Mouse (Mus musculus) retina, postnatal 1 day (tissue): ENCODE measurements around the gene Slc23a2.

ENCODE experiments used
- DNase-seq: peaks from one replicate; pipeline ENCODE4 v3.0.0-alpha.2; 2012

The Slc23a2 gene

DNA sequence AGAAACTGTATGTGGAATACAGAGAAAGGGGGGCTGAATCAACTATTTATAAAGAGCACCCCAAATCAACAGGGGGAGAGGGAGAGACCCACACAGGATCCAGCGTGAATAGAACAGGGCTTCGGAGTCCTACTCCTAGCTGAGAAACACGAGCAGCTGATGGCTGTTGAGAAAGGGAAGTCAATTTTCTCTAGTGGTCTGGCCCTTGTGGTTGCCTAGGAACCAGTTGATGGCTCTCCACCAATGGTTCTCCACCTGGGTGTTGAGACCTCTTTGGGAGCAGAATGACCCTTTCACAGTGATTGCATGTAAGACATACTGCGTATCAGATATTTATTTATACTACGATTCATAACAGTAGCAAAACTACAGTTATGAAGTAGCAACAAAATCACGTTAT, 49.1 kb downstream of the Slc23a2 start:
- no peak for DNase-seq

DNA sequence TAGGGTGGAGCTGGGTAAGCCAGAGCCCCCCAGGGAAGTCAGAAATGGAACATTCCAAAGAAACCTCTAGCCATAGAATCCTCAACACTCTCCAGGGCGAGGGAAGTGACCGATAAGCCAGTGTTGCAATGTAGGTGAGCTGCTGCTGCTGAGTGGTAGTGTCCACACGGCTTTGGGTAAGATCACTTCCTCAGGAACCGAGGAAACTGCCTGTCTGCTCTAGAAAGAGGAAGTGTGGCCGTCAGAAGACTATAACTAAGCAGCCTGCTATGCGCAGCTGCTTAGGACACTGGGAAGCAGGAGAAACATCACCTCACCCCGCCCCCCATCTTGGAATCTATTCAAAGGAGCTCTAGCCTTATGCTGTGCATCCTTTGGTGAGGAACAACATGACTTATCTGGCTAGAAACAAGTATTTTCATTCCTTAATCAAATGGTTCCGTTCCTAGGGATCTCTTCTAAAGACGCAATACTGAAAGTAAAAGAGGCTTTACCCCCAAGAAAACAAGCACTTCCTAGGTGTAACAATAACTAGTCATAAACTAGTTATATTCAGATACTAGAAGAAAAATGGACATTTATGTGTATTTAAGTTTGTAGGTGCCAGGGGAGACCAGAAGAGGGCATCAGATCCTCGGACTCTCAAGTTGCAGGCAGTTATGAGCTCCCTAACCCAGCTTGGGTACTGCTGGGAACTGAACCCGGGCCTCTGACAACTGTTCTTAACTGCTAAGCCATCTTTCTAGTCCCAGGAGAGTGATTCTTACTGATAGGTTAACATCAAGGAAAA, 50.3 kb downstream of the Slc23a2 start:
- DNase-seq: no peak

DNA sequence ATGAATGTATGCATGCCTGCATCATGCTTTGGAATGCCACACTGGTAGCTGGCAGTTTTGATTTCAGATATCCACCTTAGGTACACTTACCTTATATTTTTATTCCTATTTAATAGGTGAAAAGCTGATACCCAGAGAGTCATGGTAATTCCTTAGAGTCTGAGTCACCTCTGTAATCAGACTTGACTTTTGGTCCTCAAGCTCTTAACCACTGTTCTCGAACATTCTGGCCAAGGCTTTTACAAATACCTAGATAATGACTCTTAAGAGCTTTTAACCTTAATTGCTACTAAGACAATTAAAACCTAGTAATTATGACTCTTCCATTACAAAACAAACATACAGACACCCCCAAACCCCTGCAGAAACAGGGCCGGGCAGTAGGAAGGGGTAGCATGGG, 51.2 kb downstream of the Slc23a2 start:
- DNase-seq: no peak

DNA sequence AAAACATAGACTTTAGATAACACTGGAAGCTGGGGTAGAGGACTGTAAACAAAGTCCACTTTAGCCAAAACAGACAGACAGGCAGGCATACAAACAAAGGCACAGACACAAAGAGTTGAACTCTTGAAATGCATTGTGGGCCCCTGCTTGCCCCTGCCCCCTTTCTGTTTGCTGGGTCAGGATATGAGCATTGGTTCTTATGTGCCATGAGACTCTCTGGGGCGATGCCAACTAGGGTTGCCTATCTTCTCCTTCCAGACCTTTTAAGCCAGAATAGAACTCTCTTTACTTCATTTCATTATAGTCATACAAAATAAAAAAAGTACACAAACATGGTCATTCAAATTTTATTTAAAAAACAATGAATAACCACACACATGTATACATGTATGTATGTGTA, 51.6 kb downstream of the Slc23a2 start:
- no peak for DNase-seq

DNA sequence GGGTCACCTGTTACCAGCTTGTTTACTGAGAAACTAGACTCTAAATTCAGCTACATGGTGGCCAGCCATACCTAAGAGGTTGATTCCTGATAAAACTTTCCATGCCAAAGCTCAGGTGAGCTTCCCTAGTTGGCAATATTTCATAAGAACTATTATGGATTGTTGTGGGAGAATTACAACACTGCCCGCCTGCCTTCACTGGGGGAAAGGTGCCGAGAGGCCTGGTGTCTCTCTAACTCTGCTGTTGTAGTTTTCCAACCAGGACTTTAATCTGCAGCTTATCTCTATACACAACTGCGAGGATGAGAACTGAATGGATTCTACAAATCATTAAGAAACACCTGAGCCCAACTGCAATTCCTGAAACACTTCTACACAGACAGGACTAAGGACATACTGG, 52.2 kb downstream of the Slc23a2 start:
- DNase-seq: no peak

DNA sequence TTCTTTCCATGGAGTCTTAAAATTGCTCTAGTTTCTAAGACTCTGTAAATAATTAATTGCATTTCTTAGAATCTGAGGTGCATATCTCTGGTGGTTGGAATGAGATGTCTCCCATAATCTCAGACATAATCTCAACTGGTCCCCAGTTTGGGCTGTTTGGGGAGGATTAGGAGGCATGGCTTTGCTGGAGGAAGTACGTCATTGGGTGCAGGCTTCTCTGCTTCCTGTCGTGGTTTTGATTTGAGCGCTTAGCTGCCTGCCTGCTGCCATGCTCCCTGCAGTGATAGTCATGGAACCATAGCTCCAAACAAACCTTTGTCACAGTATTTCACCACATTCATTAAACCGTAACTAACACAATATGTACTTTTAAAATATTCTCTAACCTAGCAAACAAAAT, 53.2 kb downstream of the Slc23a2 start:
- no peak for DNase-seq

DNA sequence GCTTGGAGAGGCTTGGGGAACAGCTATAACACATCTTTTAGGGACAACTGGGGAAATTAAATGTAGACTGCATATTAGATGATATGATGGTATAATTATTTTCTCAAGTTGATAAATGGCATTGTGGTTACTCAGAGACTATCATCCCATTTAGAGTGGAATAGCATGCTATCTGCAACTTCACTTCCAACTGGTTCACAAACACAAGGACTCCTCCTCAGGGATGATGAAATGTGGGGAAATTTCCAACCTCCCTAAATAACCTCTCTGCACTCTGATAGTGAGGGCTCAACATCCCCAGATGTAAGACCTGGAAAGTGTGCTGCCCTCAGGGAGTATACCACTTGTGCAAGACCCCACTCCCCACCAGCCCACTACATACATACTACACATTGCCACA, 60.1 kb downstream of the Slc23a2 start:
- DNase-seq: no peak

DNA sequence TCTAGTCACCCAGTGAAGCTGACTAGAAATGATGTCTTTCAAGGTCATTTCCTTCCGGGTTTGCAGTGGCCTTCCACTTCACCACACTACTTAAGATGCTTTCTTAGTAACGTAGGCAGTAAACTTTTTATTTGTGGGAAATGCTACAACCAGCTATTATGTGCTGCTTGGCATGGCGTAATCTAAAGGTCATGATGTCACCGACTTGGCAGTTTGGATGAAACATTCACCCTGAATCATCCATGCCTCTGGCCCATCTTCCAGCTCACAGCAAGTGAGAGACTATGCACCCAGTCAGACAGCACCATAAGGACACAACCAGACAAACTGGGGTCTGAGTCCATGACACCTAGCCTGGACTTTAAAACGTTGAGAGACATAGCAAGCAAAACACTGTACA, 60.5 kb downstream of the Slc23a2 start:
- DNase-seq: no peak

DNA sequence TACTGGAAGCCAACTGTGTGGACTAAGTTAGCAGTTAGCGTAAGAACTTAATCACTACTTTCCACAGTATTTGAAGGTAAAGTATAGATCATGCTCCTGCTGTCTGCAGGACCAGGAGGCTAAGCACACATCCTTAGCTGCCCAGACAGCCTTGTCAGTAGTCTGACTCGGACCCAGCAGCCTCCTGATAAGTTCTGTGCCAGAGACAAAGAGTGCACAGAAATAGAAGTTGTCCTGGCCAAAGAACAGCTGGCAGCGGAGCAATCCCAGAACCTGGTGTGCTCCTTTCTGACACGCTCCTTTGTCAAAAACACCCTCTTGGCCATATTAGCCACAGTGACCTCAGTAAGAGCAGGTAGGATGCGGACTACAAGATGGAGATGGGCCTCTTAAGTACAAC, 65.8 kb downstream of the Slc23a2 start:
- DNase-seq: no peak

DNA sequence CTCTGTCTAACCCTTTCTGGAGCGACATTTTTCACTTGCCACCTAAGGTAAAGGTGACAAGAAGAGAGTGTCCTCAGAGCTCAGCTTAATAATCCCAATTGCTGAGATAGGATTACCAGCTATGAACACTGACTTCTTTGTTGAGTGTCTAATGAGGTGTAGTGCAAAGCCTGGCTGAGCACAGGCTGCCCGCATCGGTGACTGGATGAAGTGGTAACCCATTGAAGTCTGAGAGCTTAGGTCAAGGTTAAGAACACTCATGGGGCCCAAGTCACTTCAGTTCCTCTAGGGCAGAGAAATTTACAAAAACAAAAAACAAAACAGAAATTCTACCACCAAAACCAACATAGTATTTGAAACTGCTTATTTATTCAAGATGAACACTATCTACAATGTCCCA, 71.9 kb downstream of the Slc23a2 start:
- no peak for DNase-seq

DNA sequence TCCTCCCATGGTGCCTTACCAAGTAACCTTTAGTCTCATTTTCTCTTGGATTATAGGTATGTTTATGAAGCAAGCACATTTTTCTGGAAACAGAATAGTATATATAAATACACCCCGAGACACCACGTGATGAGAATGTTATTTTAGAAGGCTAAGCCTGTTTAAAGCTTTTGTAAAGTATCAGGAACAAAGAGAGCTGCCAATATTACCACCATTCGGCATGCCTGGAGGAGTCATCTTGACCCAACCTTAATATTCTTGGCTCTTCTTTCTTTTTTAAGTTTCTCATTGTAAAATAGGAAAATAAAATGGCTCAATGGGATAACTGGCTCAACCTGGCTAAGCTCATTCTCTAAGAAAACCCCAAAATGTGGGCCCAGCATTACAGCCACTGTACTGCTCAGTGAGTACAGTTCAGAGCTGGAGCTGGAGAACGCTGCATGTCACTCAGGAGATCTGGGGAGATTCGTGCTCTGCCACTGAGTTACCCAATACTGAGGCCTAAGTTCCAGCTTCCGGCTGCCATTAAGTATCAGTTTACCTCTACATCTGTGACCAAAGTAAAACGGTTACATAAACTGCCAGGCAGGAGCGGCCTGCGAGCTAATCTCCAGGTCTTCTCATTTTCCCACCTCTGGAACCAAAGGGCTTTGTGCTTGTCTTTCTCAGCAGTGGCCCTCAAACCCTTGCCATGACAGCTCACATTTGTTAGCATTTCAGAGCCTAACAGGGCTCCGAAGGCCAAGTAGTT, 74.7 kb downstream of the Slc23a2 start:
- DNase-seq: no peak

DNA sequence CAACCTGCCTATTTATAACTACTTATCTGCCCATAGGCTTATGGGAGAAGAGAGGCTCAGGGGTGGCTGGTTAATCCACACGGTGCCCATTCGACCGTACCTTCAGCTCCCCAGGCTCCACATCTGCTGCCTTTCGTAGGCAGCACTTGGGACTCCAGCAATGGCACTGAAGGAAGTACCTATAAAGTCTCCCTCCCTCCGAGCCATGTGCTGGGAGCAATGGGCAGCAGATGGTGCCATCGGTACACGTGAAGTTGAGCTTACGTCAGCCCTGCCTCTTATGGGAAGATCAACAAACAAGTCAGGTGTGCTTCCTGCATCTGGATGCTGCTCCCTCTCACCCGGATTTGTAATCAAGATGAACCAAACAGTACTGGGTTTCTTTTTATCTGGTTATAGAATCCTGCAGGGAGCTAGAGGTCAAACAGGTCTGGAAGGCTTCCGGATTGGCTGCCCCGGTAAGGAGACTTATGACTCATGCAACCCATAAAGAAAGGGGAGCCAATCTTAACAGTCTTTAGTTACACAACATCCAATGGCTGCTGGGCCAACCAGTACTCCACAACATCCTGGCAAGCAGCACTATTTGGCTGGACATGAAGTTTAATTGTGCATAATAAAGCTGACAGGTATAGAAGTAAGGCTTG, 80.6 kb downstream of the Slc23a2 start:
- peak; percentile 32 for DNase-seq

DNA sequence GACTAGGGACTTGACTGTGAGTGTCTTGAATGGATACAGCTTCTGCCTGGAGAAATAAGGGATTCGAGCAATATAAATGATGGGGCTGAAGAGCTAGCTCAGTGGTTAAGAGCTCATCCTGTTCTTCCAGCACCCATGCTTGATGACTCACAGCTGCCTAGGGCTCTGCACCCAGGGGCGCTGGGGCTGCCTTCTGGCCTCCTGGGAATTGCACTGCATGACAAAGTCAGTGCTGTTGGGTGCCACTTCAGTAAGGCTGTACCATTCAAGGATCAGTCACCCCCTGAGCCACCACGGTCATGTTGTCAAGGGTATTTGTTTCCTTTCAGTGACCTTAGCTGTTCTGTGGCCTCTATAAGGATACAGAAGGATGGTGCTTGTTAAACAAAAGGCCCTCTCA, 81.1 kb downstream of the Slc23a2 start:
- DNase-seq: no peak

DNA sequence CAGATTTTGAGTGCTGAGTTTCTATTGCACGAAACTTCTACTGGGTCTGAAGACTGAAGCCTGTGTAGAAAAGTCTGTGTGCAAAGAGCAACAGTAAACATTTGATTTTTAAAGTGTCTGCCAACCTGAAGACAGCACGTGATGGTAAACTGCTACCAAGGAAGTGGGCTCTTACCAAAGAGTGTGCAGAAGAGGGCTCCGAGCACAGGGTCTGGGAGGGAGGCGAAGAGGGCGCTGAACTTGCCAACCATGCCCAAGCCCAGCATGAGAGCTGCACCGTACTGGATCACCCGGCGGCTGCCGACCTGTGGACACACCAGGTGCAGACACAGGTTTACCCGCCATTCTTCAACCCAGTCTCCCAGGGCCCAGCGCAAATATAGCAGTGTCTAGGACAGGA, 83.0 kb downstream of the Slc23a2 start:
- no peak for DNase-seq

DNA sequence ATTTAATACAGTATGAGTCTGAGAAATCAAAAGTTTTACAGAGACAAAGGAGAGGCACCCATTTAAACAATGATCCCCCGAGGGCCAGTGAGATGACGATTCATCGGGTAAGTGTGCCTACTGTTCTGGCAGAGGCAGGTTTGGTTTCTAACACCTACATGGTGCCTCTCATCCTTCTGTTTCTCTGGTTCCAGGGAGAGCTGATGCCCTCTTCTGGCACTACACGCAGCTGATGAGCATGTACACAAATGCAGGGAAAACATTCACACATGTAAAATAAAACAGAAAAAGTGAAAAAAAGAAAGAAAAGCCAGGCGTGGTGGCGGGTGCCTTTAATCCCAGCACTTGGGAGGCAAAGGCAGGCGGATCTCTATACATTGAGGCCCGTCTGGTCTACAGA, 85.0 kb downstream of the Slc23a2 start:
- DNase-seq: no peak

DNA sequence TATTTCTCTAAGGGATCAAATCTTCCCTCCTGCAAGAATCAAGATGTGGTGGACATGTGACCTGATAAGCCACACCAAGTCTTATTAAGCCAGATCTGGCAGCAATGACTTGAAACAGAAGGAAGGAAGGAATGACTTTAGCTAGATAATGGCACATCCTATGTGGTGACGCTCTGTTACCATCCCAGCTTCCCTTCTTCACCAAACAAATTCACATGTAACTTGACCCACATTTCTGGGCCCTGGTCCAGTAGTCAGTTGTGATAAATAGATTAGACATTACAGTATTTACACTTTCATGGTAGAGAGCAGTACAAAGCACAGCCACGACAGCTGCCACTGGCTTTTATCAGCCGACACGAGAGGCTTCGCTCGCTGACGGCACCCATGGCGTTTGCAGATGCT, 89.6 kb downstream of the Slc23a2 start:
- DNase-seq: no peak

DNA sequence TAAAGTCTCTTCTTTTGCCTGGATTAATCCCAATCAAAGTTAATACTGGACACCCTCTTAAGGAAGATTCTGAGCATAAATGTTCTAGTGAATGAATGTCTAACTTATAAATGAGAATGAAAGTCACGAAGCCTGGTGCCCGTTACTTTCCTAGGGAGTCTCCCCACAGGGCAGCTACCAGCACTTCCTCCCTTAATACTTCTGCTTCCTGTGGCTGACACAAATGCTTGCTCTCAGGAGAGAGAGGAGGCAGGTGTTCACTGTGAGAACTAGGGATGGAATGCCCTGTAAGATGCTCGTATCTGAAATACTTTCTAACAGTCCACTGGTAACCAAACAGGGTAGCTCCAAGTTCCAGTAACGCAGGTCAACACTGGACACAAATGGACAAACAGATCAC, 91.1 kb downstream of the Slc23a2 start:
- DNase-seq: no peak

DNA sequence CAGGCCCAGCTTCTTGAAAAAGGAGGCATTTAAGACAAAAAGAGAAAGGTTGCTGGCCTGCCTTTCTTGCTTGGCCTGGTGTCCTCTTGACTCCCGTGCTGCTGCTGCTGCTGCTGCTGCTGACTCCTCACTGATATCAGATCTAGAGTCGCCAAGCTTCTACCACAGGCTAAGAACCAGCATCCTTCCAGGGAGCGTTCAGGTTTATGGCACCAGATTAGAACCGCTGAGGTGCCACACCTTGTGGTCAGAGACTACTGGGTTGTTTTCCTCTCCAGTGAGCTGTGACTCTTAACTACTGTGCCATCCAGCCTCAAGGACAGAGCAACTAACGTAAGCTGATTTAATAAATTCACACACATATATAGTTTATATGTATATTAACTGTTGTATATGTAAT, 93.1 kb downstream of the Slc23a2 start:
- no peak for DNase-seq

DNA sequence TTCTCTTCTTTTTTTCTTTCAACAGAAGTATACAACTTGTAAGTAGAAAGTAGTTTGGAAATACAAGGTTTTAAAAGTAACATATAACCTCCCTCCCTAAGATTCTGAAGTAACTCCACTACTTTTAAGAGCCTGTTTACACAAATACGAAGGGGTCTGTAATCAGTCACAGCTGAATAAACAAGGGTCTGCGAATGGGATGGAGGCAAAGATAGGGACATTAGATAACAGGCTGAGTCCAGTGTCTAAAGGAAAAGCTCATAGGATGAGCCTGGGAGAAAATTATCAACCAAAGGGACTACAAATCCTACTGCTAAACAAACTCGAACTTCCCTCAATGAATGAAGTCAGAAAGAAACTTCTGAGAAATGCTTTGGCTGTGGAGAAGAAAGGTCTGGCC, 95.0 kb downstream of the Slc23a2 start:
- DNase-seq: no peak

DNA sequence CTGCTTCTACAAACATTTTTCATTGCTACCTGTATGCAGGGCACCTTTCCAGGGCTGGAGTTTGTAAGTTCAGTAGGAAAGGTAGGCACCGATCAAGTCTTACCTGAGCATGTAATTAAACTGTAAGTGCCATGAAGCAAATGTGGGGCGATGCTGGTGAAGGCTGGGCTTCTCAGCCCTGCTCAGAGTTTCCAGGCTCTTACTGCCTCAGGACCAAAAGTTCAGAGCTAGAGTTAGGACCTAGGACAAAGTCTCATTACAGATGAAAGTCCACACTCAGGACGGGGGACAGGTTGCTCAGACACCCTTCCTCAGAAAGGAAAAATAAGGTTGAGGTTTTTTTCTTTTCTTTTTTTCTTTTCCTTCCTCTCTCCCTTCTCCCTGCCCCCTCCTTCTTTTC, 95.4 kb downstream of the Slc23a2 start:
- DNase-seq: no peak

DNA sequence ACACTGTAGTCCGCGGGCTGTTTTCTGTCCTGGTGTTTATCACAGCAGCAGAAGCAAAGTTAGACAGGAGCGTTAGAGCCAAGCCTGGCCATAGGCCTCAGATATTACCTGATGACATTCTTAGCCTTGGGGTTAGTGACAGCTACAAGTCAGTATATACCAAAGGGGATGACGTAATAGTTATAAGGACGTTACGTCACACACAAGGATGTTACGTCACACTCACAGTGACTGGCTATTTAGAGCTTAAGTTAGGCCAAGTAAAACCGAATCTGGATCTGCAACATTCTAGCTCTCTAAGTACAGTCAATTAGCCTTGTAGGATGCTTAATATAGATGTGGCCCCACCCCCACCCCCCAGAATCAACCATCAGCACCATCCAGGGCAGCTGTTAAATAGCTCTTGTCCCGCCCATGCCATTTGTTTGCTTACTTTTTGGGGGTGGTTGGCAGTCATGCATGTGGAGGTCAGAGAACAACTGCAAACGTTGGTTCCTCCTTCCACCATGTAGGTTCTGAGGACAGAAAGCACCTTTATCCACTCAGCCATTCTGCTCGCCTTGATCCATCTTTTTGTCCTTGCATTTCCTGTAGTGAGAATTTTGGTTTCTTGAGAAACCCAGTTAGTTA, 96.7 kb downstream of the Slc23a2 start:
- no peak for DNase-seq

DNA sequence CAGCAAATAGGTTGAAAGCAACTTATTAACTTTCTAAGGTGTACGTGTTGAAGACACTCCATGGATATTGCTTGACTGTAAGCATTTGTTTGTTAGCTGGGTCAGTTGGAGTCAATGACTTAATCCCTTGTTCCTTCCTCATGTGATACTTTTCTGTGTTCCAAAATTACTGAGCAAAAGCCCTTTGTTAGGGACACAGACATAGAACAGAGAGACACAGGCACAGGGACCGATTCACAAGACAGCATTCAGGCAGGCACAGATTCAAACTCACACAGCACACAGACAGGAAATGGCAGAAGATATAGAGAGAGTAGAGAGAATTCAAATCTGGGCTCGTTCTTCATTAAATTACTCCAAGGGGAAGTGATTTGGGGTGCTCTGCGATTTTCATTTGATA, 97.5 kb downstream of the Slc23a2 start:
- no peak for DNase-seq

DNA sequence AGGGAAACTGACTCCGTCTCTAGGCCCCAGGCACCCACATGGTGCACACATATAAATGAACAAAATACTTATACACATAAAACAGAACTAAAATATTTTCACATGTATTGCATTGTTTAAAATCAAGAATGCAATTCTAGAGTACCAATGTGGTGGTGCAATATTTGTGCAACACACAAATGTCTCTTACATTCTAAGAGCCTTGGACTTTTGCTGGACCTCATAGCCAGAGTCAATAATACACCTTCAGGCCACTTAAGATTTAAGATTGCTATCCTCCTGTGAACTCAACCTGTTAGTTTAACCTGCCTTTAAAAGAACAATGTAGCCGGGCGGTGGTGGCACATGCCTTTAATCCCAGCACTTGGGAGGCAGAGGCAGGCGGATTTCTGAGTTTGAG, 98.2 kb downstream of the Slc23a2 start:
- DNase-seq: no peak
